Mouse (Mus musculus): ENCODE data around the gene Zfyve9. TPM values are rescaled to one million over a fixed set of nuclear protein-coding genes. Genes with fewer than 3 reads are reported as not detected.
"Not testable (repeated sequence)": the region's sequence is repeated elsewhere in the genome, so short reads cannot be mapped to it uniquely, and the experiment has no call there.

Gene Zfyve9
- polyA plus RNA-seq, 1 experiment from 2014 or later, result 4.0 TPM

DNA sequence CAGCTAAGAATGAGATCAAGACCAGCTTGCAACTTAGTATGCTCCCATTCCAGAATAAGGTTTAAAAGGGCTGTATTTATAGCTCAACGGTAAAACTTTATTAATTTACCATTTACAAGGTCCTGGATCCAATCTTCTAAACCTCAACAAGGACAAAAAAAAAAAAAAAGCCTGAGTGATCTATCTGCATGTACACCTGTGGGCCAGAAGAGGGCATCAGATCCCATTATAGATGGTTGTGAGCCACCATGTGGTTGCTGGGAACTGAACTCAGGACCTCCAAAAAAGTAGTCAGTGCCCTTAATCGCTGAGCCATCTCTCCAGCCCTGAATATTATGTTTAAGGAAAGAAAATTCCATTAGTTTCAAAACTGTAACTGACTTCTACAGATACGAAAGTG, 90.1 kb downstream of the Zfyve9 start:
- Histone ChIP-seq H3K4me3 (ENCODE audit: low read length) (no peak overlapping the region), H3K9me3 (ENCODE audit: control insufficient read depth, low read length) (no peaks in the 10 kb centered on the region), H3K4me2 (ENCODE audit: low read depth, low read length) (no peak overlapping the region), H3K36me3 (ENCODE audit: control insufficient read depth, insufficient read depth, low read length) (peaks cover 9% of the 10 kb centered on the region), H3K27ac (ENCODE audit: low read length) (no peak overlapping the region), H3K27me3 (ENCODE audit: control insufficient read depth, insufficient read depth, low read depth, low read length) (no peaks in the 10 kb centered on the region), H3K4me1 (replicated peaks; ENCODE audit: control insufficient read depth, insufficient read depth, low read length) (no peaks in the 10 kb centered on the region), H3K9ac (ENCODE audit: low read length) (no peak overlapping the region)
- ATAC-seq (ENCODE audit: low read depth), result no peak
- WGBS, result 93% methylated on average over 3 of the region's 3 CpGs

DNA sequence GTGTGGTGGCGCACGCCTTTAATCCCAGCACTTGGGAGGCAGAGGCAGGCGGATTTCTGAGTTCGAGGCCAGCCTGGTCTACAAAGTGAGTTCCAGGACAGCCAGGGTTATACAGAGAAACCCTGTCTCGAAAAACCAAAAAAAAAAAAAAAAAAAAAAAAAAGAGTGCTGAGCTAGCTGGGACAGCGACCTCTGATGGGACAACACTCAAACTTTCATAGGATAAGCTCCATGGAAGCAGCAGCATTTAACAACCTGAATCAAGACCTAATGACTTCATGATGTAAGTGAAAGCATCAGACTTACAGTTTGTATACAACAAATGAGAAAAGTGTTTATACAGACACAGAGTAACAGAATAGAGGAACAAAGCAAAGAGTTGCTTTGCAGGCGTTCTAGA, 93.5 kb downstream of the Zfyve9 start:
- WGBS, result 95% methylated on average over 6 of the region's 7 CpGs
- H3K4me1 ChIP-seq (replicated peaks; ENCODE audit: control insufficient read depth, insufficient read depth, low read length); H3K27me3 ChIP-seq (ENCODE audit: control insufficient read depth, insufficient read depth, low read depth, low read length); H3K27ac ChIP-seq (ENCODE audit: low read length); H3K9me3 ChIP-seq (ENCODE audit: control insufficient read depth, low read length); H3K4me3 ChIP-seq (ENCODE audit: low read length); ATAC-seq (ENCODE audit: low read depth); H3K4me2 ChIP-seq (ENCODE audit: low read depth, low read length); H3K36me3 ChIP-seq (ENCODE audit: control insufficient read depth, insufficient read depth, low read length); H3K9ac ChIP-seq (ENCODE audit: low read length): not testable (repeated sequence)

DNA sequence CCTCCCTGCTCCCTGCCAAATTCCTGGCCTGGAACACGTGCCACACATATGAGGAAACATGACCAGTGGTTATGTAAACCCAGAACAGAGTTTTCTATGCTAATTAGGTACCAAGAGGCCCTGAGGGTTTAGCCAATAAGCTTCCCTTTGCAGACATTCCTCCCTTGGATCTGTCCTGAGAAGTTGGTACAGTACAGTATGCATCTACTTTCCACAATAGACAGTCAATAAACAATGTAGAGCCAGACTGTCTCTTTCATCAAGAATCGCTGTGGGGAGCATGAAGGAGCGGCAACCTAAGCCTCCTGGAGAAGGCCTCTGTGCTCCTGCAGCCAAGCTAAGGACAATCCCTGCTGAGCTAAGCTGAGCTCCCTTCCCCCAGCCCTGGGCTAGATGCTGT, 94.4 kb downstream of the Zfyve9 start:
- Histone ChIP-seq H3K4me3 (ENCODE audit: low read length) (no peak overlapping the region), H3K4me1 (replicated peaks; ENCODE audit: control insufficient read depth, insufficient read depth, low read length) (no peaks in the 10 kb centered on the region), H3K9ac (ENCODE audit: low read length) (no peak overlapping the region), H3K9me3 (ENCODE audit: control insufficient read depth, low read length) (no peaks in the 10 kb centered on the region), H3K4me2 (ENCODE audit: low read depth, low read length) (no peak overlapping the region), H3K27ac (ENCODE audit: low read length) (no peak overlapping the region), H3K36me3 (ENCODE audit: control insufficient read depth, insufficient read depth, low read length) (peaks cover 5% of the 10 kb centered on the region), H3K27me3 (ENCODE audit: control insufficient read depth, insufficient read depth, low read depth, low read length) (no peaks in the 10 kb centered on the region)
- 78% methylated on average over 3 of the region's 3 CpGs for WGBS
- ATAC-seq (ENCODE audit: low read depth), result no peak

DNA sequence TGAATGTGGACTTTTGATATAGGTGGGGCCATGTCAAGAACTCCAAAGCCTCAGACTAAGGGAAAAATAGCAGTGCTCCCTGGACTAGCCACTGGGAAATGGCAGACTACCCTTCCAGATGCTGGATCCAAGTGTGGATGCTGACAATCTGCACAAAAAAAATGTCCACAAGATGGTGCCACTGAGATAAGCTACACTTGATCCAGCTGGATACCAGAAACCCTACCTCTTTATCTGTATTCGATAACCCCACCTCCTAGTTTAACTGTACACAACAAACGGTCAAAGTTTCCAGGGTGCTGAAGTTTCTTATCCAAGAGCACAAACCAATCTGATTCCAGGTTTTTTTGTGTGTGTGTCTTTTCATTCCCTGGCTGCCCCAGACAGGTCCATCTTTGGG, 116.2 kb downstream of the Zfyve9 start:
- no peak for ATAC-seq (ENCODE audit: low read depth)
- Histone ChIP-seq H3K27ac (ENCODE audit: low read length) (no peak overlapping the region), H3K9ac (ENCODE audit: low read length) (no peak overlapping the region), H3K4me1 (replicated peaks; ENCODE audit: control insufficient read depth, insufficient read depth, low read length) (no peaks in the 10 kb centered on the region), H3K4me3 (ENCODE audit: low read length) (no peak overlapping the region), H3K36me3 (ENCODE audit: control insufficient read depth, insufficient read depth, low read length) (peaks cover 5% of the 10 kb centered on the region; the same call in 1 of the 2 replicates), H3K9me3 (ENCODE audit: control insufficient read depth, low read length) (no peaks in the 10 kb centered on the region), H3K27me3 (ENCODE audit: control insufficient read depth, insufficient read depth, low read depth, low read length) (no peaks in the 10 kb centered on the region), H3K4me2 (ENCODE audit: low read depth, low read length) (no peak overlapping the region)
- 54% methylated on average over 2 of the region's 2 CpGs for WGBS

DNA sequence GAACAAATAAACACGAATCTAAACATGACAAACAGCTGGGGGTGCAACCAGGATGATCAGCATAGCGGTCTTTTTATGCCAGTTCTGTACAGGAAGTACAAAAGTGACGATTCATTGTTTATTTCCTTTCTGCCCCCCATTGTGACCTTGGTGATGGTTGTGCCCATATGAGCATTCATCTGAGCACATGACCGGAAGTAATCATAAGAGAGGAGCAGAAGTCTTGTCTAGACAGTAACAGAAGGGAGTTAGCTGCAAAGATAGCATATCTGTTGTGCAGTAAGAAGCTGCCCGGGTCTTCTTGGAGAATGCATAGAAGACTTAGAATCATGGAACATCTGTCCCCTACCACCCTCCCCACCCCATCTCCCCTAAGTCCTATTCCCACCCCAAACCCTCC, 141.8 kb downstream of the Zfyve9 start:
- no peaks in the 10 kb centered on the region for H3K9me3 ChIP-seq (ENCODE audit: control insufficient read depth, low read length)
- no peaks in the 10 kb centered on the region for H3K27me3 ChIP-seq (ENCODE audit: control insufficient read depth, insufficient read depth, low read depth, low read length)
- no peak overlapping the region for H3K4me2 ChIP-seq (ENCODE audit: low read depth, low read length)
- WGBS, result 62% methylated on average over 5 of the region's 5 CpGs
- no peak for ATAC-seq (ENCODE audit: low read depth)
- H3K36me3 ChIP-seq (ENCODE audit: control insufficient read depth, insufficient read depth, low read length), result peaks cover 25% of the 10 kb centered on the region
- no peak overlapping the region for H3K4me3 ChIP-seq (ENCODE audit: low read length)
- H3K27ac ChIP-seq (ENCODE audit: low read length), result no peak overlapping the region
- H3K4me1 ChIP-seq (replicated peaks; ENCODE audit: control insufficient read depth, insufficient read depth, low read length), result no peaks in the 10 kb centered on the region
- no peak overlapping the region for H3K9ac ChIP-seq (ENCODE audit: low read length)

DNA sequence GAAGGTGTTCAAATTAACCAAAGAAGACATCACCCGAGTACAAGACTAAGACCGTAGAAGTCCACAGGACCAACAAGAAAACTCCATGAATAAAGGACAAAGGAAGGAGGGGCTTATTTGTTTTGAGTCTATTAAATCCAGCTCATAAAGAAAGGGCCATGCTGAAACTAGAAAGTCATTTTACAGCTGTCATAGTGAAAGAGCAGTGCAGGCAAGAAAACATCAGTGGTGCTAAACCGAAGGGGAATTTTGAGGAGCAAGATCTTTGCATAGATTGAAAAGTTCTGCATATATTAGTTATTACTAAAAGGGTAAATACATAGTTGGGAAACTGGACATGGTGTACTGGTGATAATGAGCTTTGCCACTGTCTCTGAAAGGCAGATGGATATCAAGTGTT, 142.9 kb downstream of the Zfyve9 start:
- Histone ChIP-seq H3K36me3 (ENCODE audit: control insufficient read depth, insufficient read depth, low read length) (peaks cover 30% of the 10 kb centered on the region), H3K4me2 (ENCODE audit: low read depth, low read length) (no peak overlapping the region), H3K9ac (ENCODE audit: low read length) (no peak overlapping the region), H3K9me3 (ENCODE audit: control insufficient read depth, low read length) (no peaks in the 10 kb centered on the region), H3K4me1 (replicated peaks; ENCODE audit: control insufficient read depth, insufficient read depth, low read length) (no peaks in the 10 kb centered on the region), H3K27ac (ENCODE audit: low read length) (no peak overlapping the region), H3K4me3 (ENCODE audit: low read length) (no peak overlapping the region), H3K27me3 (ENCODE audit: control insufficient read depth, insufficient read depth, low read depth, low read length) (no peaks in the 10 kb centered on the region)
- WGBS, result 94% methylated on average over 3 of the region's 3 CpGs
- ATAC-seq (ENCODE audit: low read depth), result no peak

DNA sequence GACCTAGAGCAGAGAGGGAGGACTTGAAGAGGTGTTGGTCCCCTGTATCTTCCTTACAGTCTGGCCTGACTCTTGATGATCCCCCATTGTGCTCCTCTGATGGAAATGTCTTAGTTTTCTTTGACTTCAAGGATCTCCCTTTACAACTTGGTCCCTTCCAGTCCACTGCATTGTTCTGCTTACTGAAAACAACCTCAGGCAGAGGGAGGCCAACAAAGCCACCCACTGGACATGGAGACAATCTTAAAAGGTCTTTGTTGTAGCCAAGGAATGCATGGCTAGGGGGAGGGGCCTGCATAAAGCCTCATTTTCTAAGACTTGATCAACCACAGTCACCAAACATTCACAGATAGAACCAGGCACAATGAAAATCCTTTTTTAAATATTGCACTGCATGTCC, 145.5 kb downstream of the Zfyve9 start:
- H3K4me2 ChIP-seq (ENCODE audit: low read depth, low read length), result no peak overlapping the region
- no peaks in the 10 kb centered on the region for H3K9me3 ChIP-seq (ENCODE audit: control insufficient read depth, low read length)

DNA sequence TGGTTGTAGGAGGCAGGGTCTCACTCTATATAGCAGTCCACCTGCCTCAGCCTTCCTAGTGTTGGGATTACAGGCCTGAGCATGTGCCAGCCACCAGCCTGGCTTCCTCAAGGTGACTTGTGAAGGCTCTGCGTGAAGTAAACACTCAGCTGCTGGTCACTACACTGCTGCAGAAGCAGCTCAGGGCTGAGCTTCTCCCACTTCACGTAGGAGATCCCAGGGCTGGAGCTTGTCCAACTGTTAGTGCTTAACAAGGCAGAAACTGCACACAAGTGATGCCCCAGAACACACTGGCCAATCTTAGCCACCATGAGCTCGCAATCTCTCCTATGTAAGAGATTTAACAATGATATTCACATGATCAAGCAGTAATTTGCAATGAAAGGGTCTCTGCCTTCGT, 145.9 kb downstream of the Zfyve9 start:
- Histone ChIP-seq H3K4me3 (ENCODE audit: low read length) (no peak overlapping the region), H3K27ac (ENCODE audit: low read length) (no peak overlapping the region), H3K36me3 (ENCODE audit: control insufficient read depth, insufficient read depth, low read length) (peaks cover 39% of the 10 kb centered on the region), H3K27me3 (ENCODE audit: control insufficient read depth, insufficient read depth, low read depth, low read length) (no peaks in the 10 kb centered on the region), H3K9ac (ENCODE audit: low read length) (no peak overlapping the region), H3K4me2 (ENCODE audit: low read depth, low read length) (no peak overlapping the region), H3K9me3 (ENCODE audit: control insufficient read depth, low read length) (no peaks in the 10 kb centered on the region), H3K4me1 (replicated peaks; ENCODE audit: control insufficient read depth, insufficient read depth, low read length) (no peaks in the 10 kb centered on the region)
- no peak for ATAC-seq (ENCODE audit: low read depth)
- WGBS, result 81% methylated on average over 4 of the region's 4 CpGs

More for the DNA sequence above, 145.5 kb downstream of the Zfyve9 start:
- Histone ChIP-seq H3K4me1 (replicated peaks; ENCODE audit: control insufficient read depth, insufficient read depth, low read length) (no peaks in the 10 kb centered on the region), H3K9ac (ENCODE audit: low read length) (no peak overlapping the region), H3K27me3 (ENCODE audit: control insufficient read depth, insufficient read depth, low read depth, low read length) (no peaks in the 10 kb centered on the region), H3K36me3 (ENCODE audit: control insufficient read depth, insufficient read depth, low read length) (peaks cover 36% of the 10 kb centered on the region), H3K27ac (ENCODE audit: low read length) (no peak overlapping the region), H3K4me3 (ENCODE audit: low read length) (no peak overlapping the region)
- no peak for ATAC-seq (ENCODE audit: low read depth)

DNA sequence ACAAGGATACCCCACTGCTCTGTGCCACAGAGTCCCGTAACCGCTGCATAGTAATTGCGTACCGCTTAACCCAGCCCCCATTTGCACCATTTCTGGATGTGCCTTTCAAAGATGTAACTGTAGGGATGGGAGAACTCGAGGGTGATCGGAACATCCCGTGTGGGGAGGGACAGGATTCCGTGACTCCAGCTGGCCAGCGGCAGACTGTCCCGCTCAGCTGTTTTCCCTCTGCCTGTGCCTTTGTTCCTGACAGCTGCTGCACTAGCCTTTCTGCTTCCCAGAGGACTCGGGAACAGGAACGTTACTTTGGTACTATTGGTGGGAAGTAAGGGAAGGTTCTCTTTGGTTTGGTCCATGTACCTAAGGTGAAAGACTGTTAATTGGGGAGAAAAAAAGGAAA, 146.9 kb downstream of the Zfyve9 start:
- Histone ChIP-seq H3K27ac (ENCODE audit: low read length) (no peak overlapping the region), H3K36me3 (ENCODE audit: control insufficient read depth, insufficient read depth, low read length) (peaks cover 47% of the 10 kb centered on the region), H3K9me3 (ENCODE audit: control insufficient read depth, low read length) (no peaks in the 10 kb centered on the region), H3K9ac (ENCODE audit: low read length) (no peak overlapping the region), H3K27me3 (ENCODE audit: control insufficient read depth, insufficient read depth, low read depth, low read length) (no peaks in the 10 kb centered on the region), H3K4me3 (ENCODE audit: low read length) (no peak overlapping the region), H3K4me2 (ENCODE audit: low read depth, low read length) (no peak overlapping the region), H3K4me1 (replicated peaks; ENCODE audit: control insufficient read depth, insufficient read depth, low read length) (no peaks in the 10 kb centered on the region)
- no peak for ATAC-seq (ENCODE audit: low read depth)
- WGBS, result 85% methylated on average over 12 of the region's 12 CpGs

DNA sequence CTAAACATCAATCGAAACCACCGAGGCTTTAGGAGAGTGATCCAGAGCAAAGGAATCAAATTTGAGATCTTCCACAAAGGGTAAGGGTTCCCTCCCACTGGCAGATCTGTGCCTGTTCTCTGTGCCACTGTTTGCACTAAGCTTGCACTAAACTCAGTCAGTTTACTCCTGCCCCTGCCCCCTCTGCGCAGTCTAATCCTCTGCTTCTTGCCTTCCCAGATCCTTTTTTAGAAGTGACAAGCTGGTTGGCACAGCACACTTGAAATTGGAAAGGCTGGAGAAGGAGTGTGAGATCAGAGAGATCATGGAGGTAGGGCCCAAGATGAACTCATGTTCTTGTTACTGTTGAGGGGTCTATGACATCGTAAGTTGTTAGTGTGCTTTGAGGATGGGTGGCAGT, 149.0 kb downstream of the Zfyve9 start:
- Histone ChIP-seq H3K4me2 (ENCODE audit: low read depth, low read length) (no peak overlapping the region), H3K27me3 (ENCODE audit: control insufficient read depth, insufficient read depth, low read depth, low read length) (no peaks in the 10 kb centered on the region), H3K4me3 (ENCODE audit: low read length) (no peak overlapping the region), H3K9ac (ENCODE audit: low read length) (no peak overlapping the region), H3K36me3 (ENCODE audit: control insufficient read depth, insufficient read depth, low read length) (peaks cover 50% of the 10 kb centered on the region), H3K4me1 (replicated peaks; ENCODE audit: control insufficient read depth, insufficient read depth, low read length) (no peaks in the 10 kb centered on the region), H3K9me3 (ENCODE audit: control insufficient read depth, low read length) (no peaks in the 10 kb centered on the region), H3K27ac (ENCODE audit: low read length) (no peak overlapping the region)
- no peak for ATAC-seq (ENCODE audit: low read depth)
- 91% methylated on average over 4 of the region's 4 CpGs for WGBS

Data from lung, embryonic 16.5 days (tissue).